Mouse (Mus musculus) embryo, embryonic 10 days (tissue): Measurements from ENCODE around the gene Erbb4.
A peak's percentile ranks its signal among the peaks of the same experiment; 100 is the strongest.
"Not testable (repeated sequence)": the region's sequence is repeated elsewhere in the genome, so short reads cannot be mapped to it uniquely, and the experiment has no call there.

ENCODE experiments used
- DNase-seq: peaks from one replicate; pipeline ENCODE4 v3.0.0-alpha.2; 2015; ENCODE audit warnings: low spot score

The Erbb4 gene

GRCm38 (mm10) chr1:68860341-68860740 lies 247.5 kb downstream of the Erbb4 start:
- DNase-seq = no peak

- no peak for DNase-seq
These were observed 248.4 kb downstream of the Erbb4 start for GRCm38 (mm10) chr1:68859480-68859879.

- no peak for DNase-seq
These were observed 268.5 kb downstream of the Erbb4 start for GRCm38 (mm10) chr1:68839352-68839751.

GRCm38 (mm10) chr1:68834686-68835085 lies 273.2 kb downstream of the Erbb4 start:
- no peak for DNase-seq

- DNase-seq = no peak
These were observed 275.8 kb downstream of the Erbb4 start for GRCm38 (mm10) chr1:68832101-68832500.

- DNase-seq = no peak
These were observed 276.3 kb downstream of the Erbb4 start for GRCm38 (mm10) chr1:68831575-68831974.

- DNase-seq = no peak
These were observed 277.2 kb downstream of the Erbb4 start for GRCm38 (mm10) chr1:68830501-68831239.

DNA sequence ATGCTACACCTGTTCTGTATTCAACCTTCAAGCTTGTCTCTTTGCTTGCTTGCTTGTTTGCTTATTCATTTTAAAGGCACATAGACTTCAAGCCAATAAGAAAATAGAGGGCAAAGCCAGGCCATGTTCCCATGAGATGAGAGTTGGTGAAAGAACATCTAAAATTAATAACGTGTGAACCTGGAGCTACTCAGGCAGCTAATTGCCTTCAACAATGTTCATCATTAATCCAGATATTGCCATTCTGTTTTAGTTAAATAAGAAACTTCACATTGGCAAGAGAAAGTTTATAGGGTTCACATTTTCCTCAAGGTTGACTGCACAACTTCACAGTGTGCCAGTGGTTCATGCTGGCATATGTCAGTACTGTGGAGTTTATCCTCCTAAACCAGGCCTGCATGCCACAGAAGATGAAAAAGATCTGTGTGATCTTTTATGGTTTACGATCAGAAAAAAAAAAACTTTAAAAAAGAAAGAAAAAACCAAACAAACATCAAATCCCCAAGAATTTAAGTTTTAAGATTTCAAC lies 284.7 kb downstream of the Erbb4 start:
- no peak for DNase-seq

DNA sequence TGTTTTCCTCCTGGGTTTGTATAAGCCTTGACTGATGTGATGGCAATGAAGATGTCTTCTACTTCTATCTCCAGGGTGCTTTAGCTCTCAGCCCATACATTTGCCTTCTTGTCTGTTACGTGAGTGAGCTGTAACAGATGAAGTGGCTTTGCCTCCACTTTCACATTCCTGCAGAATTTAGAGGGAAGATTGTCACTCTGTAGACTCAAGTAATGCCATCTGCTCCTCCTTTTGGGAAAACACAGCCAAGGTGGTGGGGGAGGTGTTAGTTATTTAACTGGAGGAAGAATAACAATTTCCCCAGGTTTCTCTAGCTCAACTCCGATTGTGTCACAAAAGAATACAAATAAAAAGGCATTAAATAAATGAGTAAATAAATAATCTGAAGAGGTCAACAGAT lies 301.1 kb downstream of the Erbb4 start:
- no peak for DNase-seq

- peak; percentile 41 for DNase-seq
These were observed 320.3 kb downstream of the Erbb4 start for GRCm38 (mm10) chr1:68787409-68788015.

GRCm38 (mm10) chr1:68780653-68781052 lies 327.2 kb downstream of the Erbb4 start:
- peak; percentile 20 for DNase-seq

DNA sequence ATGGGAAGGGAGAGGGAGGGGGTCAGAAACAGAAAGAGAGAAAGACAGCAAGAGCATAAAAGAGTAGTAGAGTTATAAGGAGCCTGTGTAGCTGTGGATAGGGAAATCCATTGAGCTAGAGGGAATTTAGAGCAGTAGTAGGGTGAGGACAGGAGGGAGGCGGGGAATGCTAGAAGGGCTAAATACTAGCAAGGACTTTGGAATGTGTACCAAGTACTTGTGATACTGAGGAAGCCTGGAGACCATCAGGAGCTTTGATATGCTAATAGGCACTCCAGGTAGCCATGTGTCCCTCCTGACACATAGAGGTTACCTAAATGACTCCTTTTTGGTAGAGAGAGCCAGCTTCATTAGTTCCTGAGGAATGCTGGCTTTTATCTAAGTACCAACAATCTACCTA lies 327.8 kb downstream of the Erbb4 start:
- no peak for DNase-seq

DNA sequence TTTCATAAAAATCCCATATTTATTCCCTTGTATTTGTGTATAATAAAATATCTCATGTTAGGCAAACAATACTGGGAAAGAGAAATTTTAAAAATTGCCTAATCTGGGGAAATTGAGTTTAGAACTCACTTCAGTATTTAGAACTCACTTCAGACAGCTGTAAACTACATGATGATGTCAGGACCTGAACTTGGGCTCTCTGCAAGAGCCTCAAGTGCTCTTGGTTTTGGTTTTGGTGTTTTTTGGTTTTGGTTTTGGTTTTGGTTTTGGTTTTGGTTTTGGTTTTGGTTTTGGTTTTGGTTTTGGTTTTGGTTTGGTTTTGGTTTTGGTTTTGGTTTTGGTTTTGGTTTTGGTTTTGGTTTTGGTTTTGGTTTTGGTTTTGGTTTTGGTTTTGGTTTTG lies 341.8 kb downstream of the Erbb4 start:
- DNase-seq = not testable (repeated sequence)

DNA sequence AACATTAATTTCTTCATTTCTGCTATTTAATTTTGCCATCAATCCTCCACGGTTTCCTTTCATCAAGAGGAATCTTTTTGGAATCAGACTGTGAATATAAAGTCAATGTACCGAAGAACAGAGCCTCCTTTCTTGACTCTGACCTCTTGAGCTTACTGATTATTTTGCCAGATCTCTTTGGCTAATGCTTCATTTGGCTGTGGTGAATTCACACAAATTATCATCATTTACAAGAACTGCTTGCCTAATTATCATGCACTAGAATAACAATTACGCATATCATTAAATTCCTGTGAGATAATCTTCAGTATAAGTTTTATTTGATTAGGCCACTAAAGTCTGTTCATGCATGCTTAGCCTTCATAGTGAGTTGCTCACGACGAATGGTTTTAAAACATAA lies 345.4 kb downstream of the Erbb4 start:
- DNase-seq = no peak

GRCm38 (mm10) chr1:68748976-68749375 lies 358.9 kb downstream of the Erbb4 start:
- peak; percentile 5 for DNase-seq

DNA sequence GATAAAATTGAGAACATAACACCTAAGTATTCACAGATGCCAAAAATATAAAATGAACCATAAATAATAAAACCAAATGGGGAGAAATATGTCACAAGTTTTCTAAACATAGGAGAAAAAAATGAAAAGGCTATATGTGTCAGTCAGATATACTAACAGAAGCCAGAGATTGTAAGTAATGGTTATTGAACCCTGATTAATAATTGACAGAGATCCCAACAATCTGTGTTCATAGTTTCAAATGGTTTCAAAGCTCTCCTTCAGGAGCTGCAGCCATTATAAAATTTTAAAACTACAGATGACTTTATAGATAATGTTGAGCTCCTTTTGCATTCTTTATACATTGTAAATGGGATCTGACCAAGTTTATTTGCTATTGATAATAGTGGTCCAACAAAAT lies 426.4 kb downstream of the Erbb4 start:
- no peak for DNase-seq

GRCm38 (mm10) chr1:68674667-68675066 lies 433.2 kb downstream of the Erbb4 start:
- no peak for DNase-seq

DNA sequence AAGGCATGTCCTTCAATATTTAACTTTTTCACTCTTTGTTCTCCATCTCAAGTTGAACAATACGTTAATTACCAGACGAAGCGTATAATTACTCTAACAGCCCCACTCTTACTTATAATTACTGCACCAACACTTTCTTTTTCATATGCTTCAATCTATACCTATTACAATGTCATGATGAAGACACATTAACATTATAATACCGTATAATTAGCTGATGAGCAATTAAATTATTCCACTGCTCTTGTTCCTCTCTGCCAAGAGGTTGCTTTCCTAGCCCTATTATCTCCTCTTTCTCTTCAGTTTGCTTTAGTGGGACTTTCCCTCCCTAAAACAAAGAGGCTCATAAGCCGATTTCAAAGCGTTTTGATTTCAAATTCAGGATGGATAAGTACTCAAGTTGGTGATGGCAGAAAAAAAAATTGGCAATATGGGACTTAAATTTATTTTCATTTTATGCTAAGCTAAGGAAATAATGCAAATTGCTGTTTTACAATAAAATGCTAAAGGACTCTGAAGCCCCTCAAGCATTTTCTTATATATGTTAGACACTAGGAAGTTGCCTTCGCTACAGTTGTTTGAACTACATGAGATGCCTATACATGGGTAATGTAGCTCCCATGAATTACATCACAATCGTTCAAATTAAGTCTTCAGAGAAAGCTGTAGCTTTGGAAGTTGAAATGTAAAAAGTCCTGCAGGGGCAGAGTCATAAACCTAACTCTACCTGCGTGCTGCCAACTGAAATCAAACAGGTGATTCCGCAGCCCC lies 440.8 kb downstream of the Erbb4 start:
- DNase-seq = no peak

- DNase-seq = no peak
These were observed 517.4 kb downstream of the Erbb4 start for GRCm38 (mm10) chr1:68590475-68590874.

DNA sequence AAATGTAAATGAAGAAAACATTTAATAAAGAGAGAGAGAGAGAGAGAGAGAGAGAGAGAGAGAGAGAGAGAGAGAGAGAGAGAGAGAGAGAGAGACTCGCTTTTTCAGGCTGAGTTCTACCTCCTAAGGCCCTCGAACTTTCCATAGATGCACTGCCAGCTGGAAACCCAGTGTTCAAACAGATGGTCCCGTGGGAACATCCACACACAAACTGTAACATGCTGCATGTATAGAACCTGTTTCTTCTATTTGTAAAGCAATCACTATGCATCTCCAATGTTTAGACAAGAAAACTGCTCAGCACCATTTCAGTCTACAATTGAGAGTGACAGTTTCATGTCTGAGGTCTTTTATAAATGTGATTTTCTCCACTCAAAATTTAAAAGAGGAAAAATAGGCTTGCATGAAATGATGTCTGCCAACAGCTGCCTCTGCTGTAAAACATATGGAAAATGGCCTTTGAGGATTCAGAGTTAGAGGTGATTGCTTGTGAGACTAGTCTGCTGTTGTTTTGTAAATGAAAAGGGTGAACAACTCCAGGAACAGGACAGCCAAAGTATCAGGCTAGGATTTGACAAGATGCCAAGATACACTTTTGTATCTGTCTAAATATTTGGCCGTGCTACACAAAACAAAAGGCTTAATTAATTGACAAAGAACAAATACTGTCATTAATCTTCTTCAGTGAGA lies 533.9 kb downstream of the Erbb4 start:
- DNase-seq = no peak

DNA sequence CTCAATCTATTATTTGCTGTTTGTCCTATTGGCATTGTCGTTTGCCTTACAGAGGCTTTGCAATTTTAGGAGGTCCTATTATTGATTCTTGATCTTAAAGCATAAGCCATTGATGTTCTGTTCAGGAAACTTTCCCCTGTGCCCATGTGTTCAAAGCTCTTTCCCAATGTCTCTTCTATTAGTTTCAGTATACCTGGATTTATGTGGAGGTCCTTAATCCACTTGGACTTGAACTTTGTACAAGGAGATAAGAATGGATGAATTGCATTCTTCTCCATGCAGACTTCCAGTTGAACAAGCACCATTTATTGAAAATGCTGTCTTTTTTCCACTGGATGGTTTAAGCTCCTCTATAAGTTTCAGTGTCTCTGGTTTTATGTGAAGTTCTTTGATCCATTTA lies 536.9 kb downstream of the Erbb4 start:
- DNase-seq = no peak

DNA sequence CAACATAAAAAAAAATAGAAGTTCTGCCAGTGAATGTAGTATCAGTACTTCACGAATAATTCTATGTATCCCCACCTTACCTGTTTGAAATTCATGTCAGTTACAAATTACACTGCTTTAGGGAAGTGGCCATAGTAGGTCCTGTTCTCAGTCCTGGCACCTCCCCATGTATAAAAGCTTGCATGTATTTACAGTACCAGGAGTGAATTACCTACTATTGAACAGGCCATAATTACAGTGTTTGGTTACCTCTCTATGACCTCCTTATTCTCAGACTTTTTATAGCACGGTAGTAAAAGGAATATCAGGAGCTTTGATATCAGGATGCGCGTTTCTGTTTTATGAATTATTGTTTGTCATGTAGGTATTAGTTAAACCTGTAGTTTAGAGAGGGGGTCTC lies 564.9 kb downstream of the Erbb4 start:
- DNase-seq = no peak
